Mouse (Mus musculus) intestine, postnatal 0 days (tissue): ENCODE results near the gene Slc39a10. TPM values are rescaled to one million over a fixed set of nuclear protein-coding genes. Genes with fewer than 3 reads are reported as not detected.

ENCODE experiments used
- ATAC-seq: fragments of 200-750 bp; cut with Nextera tagmentation; 2 replicates; pipeline ENCODE4 v1.8.0; 2017; ENCODE audit warnings: mild to moderate bottlenecking, moderate TSS enrichment, moderate library complexity
- H3K27ac ChIP-seq: fragments of 300-500 bp; sonication (generic); 2 replicates; pipeline ENCODE4 v1.5.1; 2014; ENCODE audit warnings: mild to moderate bottlenecking, low read depth, low read length, moderate library complexity
- H3K27me3 ChIP-seq: fragments of 300-500 bp; sonication (generic); replicated peaks from 2 replicates; pipeline ENCODE4 v1.6.1; 2014; ENCODE audit warnings: low read length, mixed read lengths; ENCODE audit not compliant: control insufficient read depth, insufficient read depth
- H3K36me3 ChIP-seq: fragments of 300-500 bp; sonication (generic); 2 replicates; pipeline ENCODE4 v1.6.1; 2014; ENCODE audit warnings: mild to moderate bottlenecking, moderate library complexity; ENCODE audit not compliant: control insufficient read depth, insufficient read depth
- H3K4me1 ChIP-seq: fragments of 300-500 bp; sonication (generic); replicated peaks from 2 replicates; pipeline ENCODE4 v1.6.1; 2014; ENCODE audit warnings: antibody characterized with exemption, low read length, mixed read lengths; ENCODE audit not compliant: control insufficient read depth, insufficient read depth
- H3K4me2 ChIP-seq: fragments of 300-500 bp; sonication (generic); replicated peaks from 2 replicates; pipeline ENCODE4 v1.6.1; 2014; ENCODE audit warnings: low read depth, mild to moderate bottlenecking, moderate library complexity
- H3K4me3 ChIP-seq: fragments of 300-500 bp; sonication (generic); 2 replicates; pipeline ENCODE4 v1.5.1; 2014; ENCODE audit warnings: low read depth, low read length
- H3K9ac ChIP-seq: fragments of 300-500 bp; sonication (generic); 2 replicates; pipeline ENCODE4 v1.6.1; 2014; ENCODE audit warnings: mild to moderate bottlenecking, low read depth, low read length
- H3K9me3 ChIP-seq: fragments of 300-500 bp; sonication (generic); 2 replicates; pipeline ENCODE4 v1.6.1; 2016; ENCODE audit warnings: mixed run types; ENCODE audit not compliant: control insufficient read depth
- CTCF ChIP-seq: sonication (generic); IDR thresholded peaks from 2 replicates; pipeline ENCODE4 v1.5.1; 2016; ENCODE audit warnings: low read depth, mild to moderate bottlenecking, control low read depth, antibody characterized with exemption, moderate library complexity
- WGBS: fragments of 180-500 bp; shearing (Covaris S2); extraction: QIAGEN DNeasy Blood & Tissue Kit; methylation state at CpG from one replicate; pipeline ENCODE4 v1.1.7; 2014; 5-methylcytosine and 5-hydroxymethylcytosine counted together
- polyA plus RNA-seq: library from polyadenylated mRNA; unstranded; fragments of >200 nt; fragmentation: Nextera tagmentation; extraction: Ambion mirVana; gene quantifications from 2 replicates; pipeline ENCODE4 v1.2.1, GENCODE M21; 2015

Gene Slc39a10
- polyA plus RNA-seq, 1 experiment from 2014 or later = 5.0 TPM

- 30% methylated on average over 18 of the region's 18 CpGs for WGBS
- H3K4me1 ChIP-seq = no peaks in the 10 kb centered on the region
- no peaks in the 10 kb centered on the region for H3K27me3 ChIP-seq
- peak overlapping the region; percentile 98 for H3K27ac ChIP-seq
- TF ChIP-seq CTCF = no peak
- no peaks in the 10 kb centered on the region for H3K9me3 ChIP-seq
- H3K9ac ChIP-seq = peak overlapping the region; percentile 60
- H3K4me3 ChIP-seq = peak overlapping the region; percentile 92
- peak overlapping the region; percentile 89 for H3K4me2 ChIP-seq
- peak; percentile 65 for ATAC-seq
- H3K36me3 ChIP-seq = no peaks in the 10 kb centered on the region
Observed at GRCm38 (mm10) chr1:46854036-46854900, 38.4 kb downstream of the Slc39a10 start.

GRCm38 (mm10) chr1:46853317-46854035, 39.2 kb downstream of the Slc39a10 start:
- WGBS = under 1% methylated on average over 86 of the region's 86 CpGs
- Histone ChIP-seq H3K27ac (peak overlapping the region; percentile 98), H3K36me3 (no peaks in the 10 kb centered on the region), H3K27me3 (no peaks in the 10 kb centered on the region), H3K4me1 (no peaks in the 10 kb centered on the region), H3K9me3 (no peaks in the 10 kb centered on the region), H3K4me3 (peak overlapping the region; percentile 92), H3K4me2 (peak overlapping the region; percentile 89), H3K9ac (peak overlapping the region; percentile 99)
- ATAC-seq = peak; percentile 98
- peak; percentile 42 for TF ChIP-seq CTCF

- WGBS = under 1% methylated on average over 71 of the region's 75 CpGs
- H3K4me1 ChIP-seq = no peaks in the 10 kb centered on the region
- H3K27me3 ChIP-seq = no peaks in the 10 kb centered on the region
- peak overlapping the region; percentile 92 for H3K4me3 ChIP-seq
- H3K9ac ChIP-seq = peak overlapping the region; percentile 99
- no peaks in the 10 kb centered on the region for H3K9me3 ChIP-seq
- H3K27ac ChIP-seq = peak overlapping the region; percentile 98
- no peak for TF ChIP-seq CTCF
- H3K4me2 ChIP-seq = peak overlapping the region; percentile 89
- no peaks in the 10 kb centered on the region for H3K36me3 ChIP-seq
- ATAC-seq = peak; percentile 16
Observed at GRCm38 (mm10) chr1:46852600-46853272, 39.9 kb downstream of the Slc39a10 start.

GRCm38 (mm10) chr1:46852216-46852599, 40.4 kb downstream of the Slc39a10 start:
- H3K36me3 ChIP-seq = no peaks in the 10 kb centered on the region
- WGBS = 1% methylated on average over 4 of the region's 4 CpGs
- no peak for ATAC-seq
- H3K4me1 ChIP-seq = no peaks in the 10 kb centered on the region
- H3K27me3 ChIP-seq = no peaks in the 10 kb centered on the region
- H3K9me3 ChIP-seq = no peaks in the 10 kb centered on the region
- H3K27ac ChIP-seq = no peak overlapping the region
- peak overlapping the region; percentile 92 for H3K4me3 ChIP-seq
- peak overlapping the region; percentile 99 for H3K9ac ChIP-seq
- no peak for TF ChIP-seq CTCF
- peak overlapping the region; percentile 89 for H3K4me2 ChIP-seq

- Histone ChIP-seq H3K4me2 (peak overlapping the region; percentile 89; the same call in 1 of the 2 replicates), H3K36me3 (no peaks in the 10 kb centered on the region), H3K4me3 (no peak overlapping the region), H3K4me1 (no peaks in the 10 kb centered on the region), H3K9ac (no peak overlapping the region), H3K27ac (no peak overlapping the region), H3K9me3 (no peaks in the 10 kb centered on the region), H3K27me3 (no peaks in the 10 kb centered on the region)
- ATAC-seq = no peak
- WGBS = 58% methylated on average over 4 of the region's 4 CpGs
- no peak for TF ChIP-seq CTCF
Observed at GRCm38 (mm10) chr1:46851586-46851985, 41.1 kb downstream of the Slc39a10 start.

- ATAC-seq = no peak
- 34% methylated on average over 1 of the region's 1 CpGs for WGBS
- Histone ChIP-seq H3K27me3 (no peaks in the 10 kb centered on the region), H3K36me3 (no peaks in the 10 kb centered on the region), H3K4me3 (no peak overlapping the region), H3K4me1 (no peaks in the 10 kb centered on the region), H3K27ac (no peak overlapping the region), H3K9me3 (no peaks in the 10 kb centered on the region), H3K4me2 (no peak overlapping the region), H3K9ac (no peak overlapping the region)
- TF ChIP-seq CTCF = peak; percentile 87
Observed at GRCm38 (mm10) chr1:46849758-46850157, 42.9 kb downstream of the Slc39a10 start.
